Mouse (Mus musculus): Measurements from ENCODE around the gene Usp5. TPM values are rescaled to one million over a fixed set of nuclear protein-coding genes. Genes with fewer than 3 reads are reported as not detected.
"Not testable (repeated sequence)": the region's sequence is repeated elsewhere in the genome, so short reads cannot be mapped to it uniquely, and the experiment has no call there.

The Usp5 gene
- total RNA-seq, 2 experiments from 2014 or later, result 141 to 148 TPM

- DNase-seq (ENCODE audit: low spot score in 2 of 2), result no peak
These were observed 11.2 kb upstream of the Usp5 start, which contains the start of gene Gnb3 for GRCm38 (mm10) chr6:124840241-124841167. Gene Gnb3 (minus strand): TSS chr6:124840275.

DNA sequence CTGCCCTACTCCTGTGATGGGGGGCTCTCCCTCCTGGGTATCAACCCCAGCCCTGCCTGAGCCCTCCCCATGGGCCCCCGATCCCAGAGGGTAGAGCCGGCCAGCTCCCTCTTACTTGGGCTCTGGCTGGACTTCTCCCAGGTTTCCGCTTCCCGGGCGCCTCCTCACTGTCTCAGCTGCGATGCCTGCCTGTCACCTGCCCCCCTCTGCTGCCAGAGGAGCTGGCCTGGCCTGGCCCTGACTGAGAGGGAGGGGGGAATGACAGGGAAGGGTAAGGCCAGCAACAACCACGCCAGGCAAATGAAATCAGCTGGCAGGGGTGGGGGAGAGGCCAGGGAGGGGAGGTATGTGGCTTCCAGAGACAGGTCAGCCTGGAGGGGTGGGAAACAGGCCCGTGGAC is 10.5 kb upstream of the Usp5 start:
- no peak for DNase-seq (ENCODE audit: low spot score in 2 of 2)

DNA sequence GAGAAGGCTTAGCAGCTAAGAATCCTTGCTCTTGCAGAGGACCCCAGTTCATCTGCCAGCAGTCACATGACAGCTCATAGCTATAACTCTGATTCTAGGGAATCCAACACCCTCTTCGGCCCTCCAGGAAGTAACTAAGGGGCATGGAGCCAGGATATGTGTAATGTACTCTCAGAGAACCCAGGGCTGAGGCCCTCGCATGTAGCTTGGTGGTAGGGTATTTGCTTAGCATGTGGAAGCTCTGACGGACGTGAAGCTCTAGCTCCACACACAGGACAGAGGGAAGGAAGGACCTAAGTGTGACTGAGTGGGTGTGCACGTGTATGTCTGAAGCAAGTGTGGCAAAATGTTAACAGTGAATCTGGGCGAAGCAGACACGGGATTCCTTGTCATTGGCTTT is 7.1 kb upstream of the Usp5 start:
- DNase-seq (ENCODE audit: low spot score in 2 of 2), result no peak

DNA sequence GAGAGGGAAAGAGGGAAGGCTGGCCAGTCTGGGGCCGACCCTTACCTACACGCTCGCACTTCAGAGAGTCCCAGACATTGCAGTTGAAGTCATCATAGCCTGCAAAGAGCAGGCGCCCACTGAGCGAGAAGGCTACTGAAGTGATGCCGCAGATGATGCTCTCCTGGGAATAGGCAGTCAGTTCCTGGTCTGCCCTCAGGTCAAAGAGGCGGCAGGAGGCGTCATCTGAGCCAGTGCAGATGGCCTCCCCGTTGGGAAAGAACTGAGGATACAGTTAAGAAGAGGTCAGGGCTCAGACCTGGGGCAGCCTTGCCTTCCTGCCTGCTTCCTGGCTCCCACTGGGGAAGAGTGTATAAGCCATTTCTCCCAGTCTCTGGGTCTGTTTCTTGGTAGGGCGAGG is 6.2 kb upstream of the Usp5 start:
- DNase-seq (ENCODE audit: low spot score in 2 of 2), result no peak

DNA sequence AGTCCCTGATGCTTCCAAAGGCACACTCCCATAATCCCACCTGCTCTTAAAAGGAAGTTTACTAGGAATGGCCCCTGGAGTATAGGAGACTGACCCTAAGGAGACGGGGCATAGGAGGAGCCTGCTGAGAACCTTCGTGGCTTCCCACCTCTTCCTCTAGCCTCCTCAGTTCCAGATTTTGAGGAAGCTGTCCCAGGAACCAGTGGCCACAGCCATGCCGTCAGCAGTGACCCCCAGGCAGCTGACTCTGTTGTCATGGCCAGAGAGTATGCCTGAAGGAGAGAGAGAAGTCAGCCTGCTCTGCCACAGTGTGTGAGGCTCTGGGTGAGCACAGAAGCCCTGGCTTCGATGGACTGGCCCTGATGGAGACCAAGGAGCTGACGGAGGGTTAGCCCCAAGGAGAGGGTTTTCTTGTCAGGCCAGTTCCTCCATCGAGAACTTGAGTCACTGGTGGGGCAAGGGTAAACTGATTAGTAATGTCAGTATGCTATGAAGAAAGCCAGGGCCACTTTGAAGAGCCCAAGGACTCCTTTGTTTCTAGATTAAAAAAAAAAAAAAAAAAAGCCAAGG is 5.3 kb upstream of the Usp5 start:
- DNase-seq (ENCODE audit: low spot score in 2 of 2), result no peak

DNA sequence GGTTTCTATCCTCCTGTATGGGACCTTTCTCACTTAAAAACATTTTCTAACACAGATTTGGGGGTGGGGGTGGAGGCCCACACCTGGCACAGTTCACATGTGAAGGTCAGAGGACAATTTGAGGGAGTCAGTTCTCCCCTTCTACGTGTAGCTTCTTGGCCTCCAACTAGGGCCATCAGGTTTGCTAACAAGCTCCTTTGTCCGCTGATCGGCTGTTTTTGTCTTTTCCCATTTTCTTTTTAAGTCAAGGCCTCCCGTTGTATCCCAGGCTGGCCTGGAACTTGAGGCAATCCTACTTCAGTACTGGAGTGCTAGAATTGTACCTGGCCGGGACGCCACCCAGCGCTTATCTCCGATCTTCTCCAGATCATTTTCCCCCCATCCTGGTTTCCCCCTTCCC is 2.4 kb upstream of the Usp5 start:
- DNase-seq (ENCODE audit: low spot score in 2 of 2), result no peak

GRCm38 (mm10) chr6:124831199-124831598 is 1.9 kb upstream of the Usp5 start:
- not testable (repeated sequence) for DNase-seq (ENCODE audit: low spot score in 2 of 2)

DNA sequence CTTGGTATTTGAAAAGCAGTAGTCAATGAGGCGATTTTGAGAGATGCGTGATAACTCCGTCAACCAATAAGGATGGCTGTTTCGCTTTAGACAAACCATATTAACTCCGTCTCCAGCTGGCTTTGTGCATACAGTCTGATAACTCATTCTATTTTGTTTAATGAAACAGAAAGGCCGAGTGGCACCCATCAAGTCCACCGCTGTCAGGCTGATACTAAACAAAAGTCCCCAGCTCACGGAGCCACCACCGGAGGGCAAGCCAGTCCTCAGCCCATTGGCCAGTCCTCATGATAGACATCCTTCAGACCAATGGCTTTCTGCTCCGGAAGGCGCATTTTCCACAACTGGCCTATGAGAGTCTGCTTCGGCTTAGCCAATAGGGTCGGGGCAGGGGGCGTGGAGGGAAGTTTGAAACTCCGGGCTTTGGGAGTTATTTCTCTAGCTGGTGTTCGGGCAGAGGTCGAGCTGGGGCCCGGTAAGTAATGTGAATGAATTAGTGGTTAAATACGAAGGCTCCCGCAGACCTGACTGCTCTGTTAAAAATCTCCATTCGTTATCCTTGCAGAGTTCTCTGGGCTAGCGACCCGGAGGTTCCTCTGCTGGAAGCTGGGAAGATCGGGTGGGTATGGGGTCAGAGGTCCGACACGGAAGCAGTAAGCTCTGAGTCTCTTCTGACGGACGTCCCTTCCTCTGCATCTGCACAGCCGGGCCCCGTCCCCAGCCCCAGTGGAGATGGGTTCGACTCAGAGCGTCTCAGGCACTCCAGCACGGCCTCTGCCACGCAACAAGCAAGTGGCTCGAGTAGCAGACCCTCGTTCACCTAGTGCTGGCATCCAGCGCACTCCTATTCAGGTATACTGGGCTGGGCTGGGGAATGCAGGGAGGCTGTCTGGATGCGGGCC is 766 bp upstream of the Usp5 start:
- peak; percentile 64 to 84 for DNase-seq (ENCODE audit: low spot score in 2 of 2)

- peak in 1 of 2 experiments; percentile 45 for DNase-seq (ENCODE audit: low spot score in 2 of 2)
These were observed 1.1 kb downstream of the Usp5 start for GRCm38 (mm10) chr6:124828101-124828592.

GRCm38 (mm10) chr6:124822049-124822448 is 7.2 kb downstream of the Usp5 start:
- DNase-seq (ENCODE audit: low spot score in 2 of 2), result no peak

DNA sequence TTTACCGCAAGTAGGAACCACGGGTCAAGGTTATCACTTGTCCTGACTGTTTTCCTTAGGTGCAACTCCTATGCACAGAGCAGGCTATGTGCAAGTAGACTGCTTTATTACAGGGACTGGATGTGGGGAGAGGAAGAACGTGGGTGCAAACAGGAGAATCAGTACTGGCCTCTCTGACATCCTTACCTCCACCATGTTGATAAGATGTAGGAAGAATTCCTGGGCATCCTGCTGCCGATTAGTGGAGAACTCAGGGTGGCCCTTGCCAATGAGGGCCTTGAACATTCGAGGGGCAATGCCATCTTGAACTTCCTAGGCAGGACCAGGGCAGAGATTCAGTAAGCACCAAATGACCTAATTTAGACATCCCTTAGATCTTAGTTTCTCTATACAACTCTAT is 8.4 kb downstream of the Usp5 start:
- DNase-seq (ENCODE audit: low spot score in 2 of 2), result no peak

GRCm38 (mm10) chr6:124817971-124818370 is 11.3 kb downstream of the Usp5 start:
- DNase-seq (ENCODE audit: low spot score in 2 of 2), result no peak

- DNase-seq (ENCODE audit: low spot score in 2 of 2), result no peak
These were observed 11.7 kb downstream of the Usp5 start for GRCm38 (mm10) chr6:124817563-124817962.

DNA sequence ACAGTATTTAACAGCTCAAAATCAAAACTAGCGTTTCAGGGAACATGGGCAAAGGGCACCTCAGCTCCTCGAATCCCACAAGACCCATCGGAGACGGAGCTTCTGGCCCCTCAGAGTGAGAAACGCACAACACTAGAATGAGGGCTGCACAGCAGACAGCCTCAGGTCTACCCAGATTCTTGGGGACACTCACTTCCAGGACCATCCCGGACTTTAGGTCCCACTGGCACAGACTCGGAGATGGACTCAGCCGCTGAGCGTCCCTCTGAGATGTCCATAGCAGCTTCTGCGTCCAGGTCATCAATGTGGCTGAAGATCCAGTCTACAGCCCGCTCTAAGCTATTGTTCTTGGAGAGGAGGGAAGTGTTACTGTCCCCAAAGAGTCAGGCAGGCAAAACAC is 12.2 kb downstream of the Usp5 start:
- no peak for DNase-seq (ENCODE audit: low spot score in 2 of 2)

DNA sequence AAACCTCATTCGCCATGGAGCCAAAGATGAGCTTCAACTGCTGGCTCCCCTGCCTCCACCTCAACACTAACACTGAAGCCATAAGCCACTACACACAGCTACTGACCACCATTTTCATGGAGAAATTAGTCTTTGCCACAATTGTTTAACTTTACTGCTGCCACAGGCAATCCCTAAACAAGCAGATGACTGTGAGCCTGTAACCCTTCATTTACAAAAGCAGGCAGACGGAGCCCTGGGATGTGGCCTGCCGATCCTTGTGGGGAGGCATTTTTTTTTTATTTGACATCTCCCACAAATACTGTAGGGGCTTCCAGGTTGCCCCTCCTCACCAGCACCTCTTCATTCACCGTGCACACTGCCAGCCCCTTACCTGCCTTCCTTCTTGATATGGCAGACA is 12.7 kb downstream of the Usp5 start:
- no peak for DNase-seq (ENCODE audit: low spot score in 2 of 2)

DNA sequence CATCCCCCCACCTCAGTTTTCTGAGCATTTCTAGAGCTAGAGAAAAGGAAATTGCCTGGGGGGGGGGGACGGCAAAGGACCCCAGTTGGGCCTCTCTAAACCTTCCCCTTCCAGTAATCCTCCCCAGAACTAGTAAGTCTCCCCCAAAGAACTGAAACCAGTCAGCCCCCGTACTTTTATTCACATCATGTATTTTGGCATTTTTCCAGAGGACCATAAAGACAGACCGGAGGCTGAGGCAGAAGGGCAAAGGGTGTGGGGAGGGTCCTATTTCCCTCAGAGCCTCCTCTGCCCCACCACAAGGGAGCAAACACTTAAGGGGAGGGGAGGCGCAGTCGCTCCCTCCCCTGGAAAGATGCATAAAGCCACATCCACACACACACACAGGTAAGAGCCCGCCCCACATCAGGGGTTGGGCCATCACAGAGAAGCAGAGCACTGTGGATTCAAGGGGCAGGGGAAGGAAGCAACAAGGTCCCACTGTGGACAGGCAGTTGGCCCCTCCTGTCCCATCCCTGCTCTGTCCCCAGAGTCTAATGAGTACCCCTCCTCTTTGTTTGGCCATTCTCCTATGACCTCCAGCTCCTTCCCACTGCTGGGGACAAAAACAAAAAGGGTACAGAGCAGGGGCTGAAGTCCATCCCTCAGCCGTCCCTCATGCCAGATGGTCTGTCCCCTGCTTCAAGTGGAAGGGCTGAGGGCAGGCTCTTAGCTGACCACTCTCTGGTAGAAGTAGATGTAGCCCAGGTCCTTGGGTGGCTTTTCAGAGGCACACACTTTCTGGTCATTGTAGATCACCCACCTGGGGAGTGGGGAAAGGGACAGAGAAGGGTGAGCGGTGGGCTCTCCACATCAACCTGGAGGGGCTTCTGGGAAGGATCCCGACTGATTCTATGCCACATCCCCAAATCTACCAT is 14.2 kb downstream of the Usp5 start:
- DNase-seq (ENCODE audit: low spot score in 2 of 2), result no peak

DNA sequence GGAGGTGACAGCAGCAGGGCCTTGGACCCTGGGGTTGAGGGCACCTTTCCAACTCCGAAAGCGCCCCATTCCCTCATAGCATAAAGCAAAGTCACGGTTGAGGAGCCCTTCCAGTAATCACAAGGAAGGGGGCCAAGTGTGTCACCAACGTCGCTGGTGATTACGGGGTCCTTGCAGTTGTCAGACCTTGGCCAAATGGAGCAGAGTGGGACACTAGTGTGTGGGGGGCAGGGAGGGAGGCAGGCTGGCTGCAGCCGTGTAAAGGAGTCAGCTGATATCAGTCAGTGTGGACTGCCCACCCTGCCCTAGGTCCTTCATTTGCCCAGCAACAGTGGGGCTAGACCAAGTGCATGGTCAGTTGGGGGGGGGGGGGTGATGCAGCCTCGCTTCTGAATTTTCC is 14.8 kb downstream of the Usp5 start:
- no peak for DNase-seq (ENCODE audit: low spot score in 2 of 2)

- peak; percentile 78 to 86 for DNase-seq (ENCODE audit: low spot score in 2 of 2)
These were observed 15.4 kb downstream of the Usp5 start, which contains the start of gene Tpi1 for GRCm38 (mm10) chr6:124813933-124814332. Gene Tpi1 (minus strand): TSS chr6:124814296.

DNA sequence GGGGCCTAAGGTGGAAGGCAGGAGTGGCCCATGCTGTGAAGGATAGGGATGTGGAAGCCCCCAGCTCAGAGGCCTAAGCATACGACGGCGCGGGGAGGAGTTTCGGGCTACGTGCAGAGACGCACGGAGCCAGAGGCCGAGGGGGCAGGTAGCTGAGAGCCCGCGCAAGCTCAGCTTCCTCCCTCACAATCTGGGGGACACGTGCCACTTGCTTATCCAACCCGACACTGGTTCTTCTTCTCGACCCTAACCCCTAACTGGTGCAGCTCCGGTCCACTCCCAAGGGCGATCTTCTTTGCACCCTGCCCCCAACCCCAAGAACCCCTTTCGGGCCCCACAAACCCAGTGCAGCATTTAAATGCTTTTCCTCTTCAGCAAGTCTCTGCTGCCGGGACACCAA is 15.8 kb downstream of the Usp5 start:
- DNase-seq (ENCODE audit: low spot score in 2 of 2), result no peak

GRCm38 (mm10) chr6:124812848-124813247 is 16.4 kb downstream of the Usp5 start:
- no peak for DNase-seq (ENCODE audit: low spot score in 2 of 2)
